Mouse (Mus musculus): ENCODE results near the gene Bex6. TPM values are rescaled to one million over a fixed set of nuclear protein-coding genes. Genes with fewer than 3 reads are reported as not detected.

Gene Bex6
- total RNA-seq, 1 experiment from 2014 or later = not detected

- no peak for DNase-seq
These were observed 5.2 kb upstream of the Bex6 start for GRCm38 (mm10) chr16:32174340-32175005.

GRCm38 (mm10) chr16:32175029-32175428 lies 4.6 kb upstream of the Bex6 start:
- DNase-seq = no peak

GRCm38 (mm10) chr16:32176896-32177686 lies 2.5 kb upstream of the Bex6 start:
- no peak for DNase-seq

GRCm38 (mm10) chr16:32186056-32186455 lies 6.4 kb downstream of the Bex6 start:
- no peak for DNase-seq

GRCm38 (mm10) chr16:32189109-32189508 lies 9.5 kb downstream of the Bex6 start:
- DNase-seq = no peak

GRCm38 (mm10) chr16:32190011-32190441 lies 10.4 kb downstream of the Bex6 start:
- DNase-seq = no peak

- peak; percentile 28 for DNase-seq
These were observed 20.8 kb downstream of the Bex6 start for GRCm38 (mm10) chr16:32200256-32201003.

- no peak for DNase-seq
These were observed 21.3 kb downstream of the Bex6 start for GRCm38 (mm10) chr16:32201004-32201325.

- peak; percentile 78 for DNase-seq
These were observed 23.1 kb downstream of the Bex6 start for GRCm38 (mm10) chr16:32202681-32203080.

- DNase-seq = peak; percentile 31
These were observed 25.3 kb downstream of the Bex6 start for GRCm38 (mm10) chr16:32204902-32205301.

- no peak for DNase-seq
These were observed 34.5 kb downstream of the Bex6 start for GRCm38 (mm10) chr16:32214156-32214555.

GRCm38 (mm10) chr16:32214804-32215576 lies 35.4 kb downstream of the Bex6 start:
- no peak for DNase-seq

GRCm38 (mm10) chr16:32221803-32222202 lies 42.2 kb downstream of the Bex6 start:
- DNase-seq = no peak

GRCm38 (mm10) chr16:32222399-32222798 lies 42.8 kb downstream of the Bex6 start:
- no peak for DNase-seq

- peak; percentile 45 for DNase-seq
These were observed 52.4 kb downstream of the Bex6 start for GRCm38 (mm10) chr16:32232050-32232449.

Other genes starting within 250 kb of the Bex6 start
- not detected in 2 replicates for gene Pigz, start 246.0 kb upstream of the Bex6 start, total RNA-seq (2021)
- gene 0610012G03Rik, start 231.3 kb upstream of the Bex6 start, total RNA-seq (2021) = 38.6 and 41.3 TPM in 2 replicates
- 58.4 and 69.3 TPM in 2 replicates for gene Ncbp2, start 231.3 kb upstream of the Bex6 start, total RNA-seq (2021)
- 23.2 and 24.0 TPM in 2 replicates for gene Senp5, start 176.5 kb upstream of the Bex6 start, total RNA-seq (2021)
- gene Pak2, start 100.5 kb upstream of the Bex6 start, total RNA-seq (2021) = 57.0 and 59.5 TPM in 2 replicates
- 29.8 and 33.6 TPM in 2 replicates for gene Pigx, start 80.1 kb upstream of the Bex6 start, total RNA-seq (2021)
- 13.5 and 15.7 TPM in 2 replicates for gene Cep19, start 80.0 kb upstream of the Bex6 start, total RNA-seq (2021)
- 6.1 and 8.9 TPM in 2 replicates for gene Nrros, start 14.2 kb upstream of the Bex6 start, total RNA-seq (2021)
- gene Fbxo45, start 67.3 kb downstream of the Bex6 start, total RNA-seq (2021) = 19.6 and 22.8 TPM in 2 replicates
- gene Wdr53, start 67.4 kb downstream of the Bex6 start, total RNA-seq (2021) = 15.1 and 16.3 TPM in 2 replicates
- gene Smco1, start 91.6 kb downstream of the Bex6 start, total RNA-seq (2021) = 0.36 TPM in 1 of 2 replicates, not detected in the other
- gene Rnf168, start 97.6 kb downstream of the Bex6 start, total RNA-seq (2021) = 29.1 and 33.9 TPM in 2 replicates
- 40.4 and 77.1 TPM in 2 replicates for gene Ubxn7, start 152.4 kb downstream of the Bex6 start, total RNA-seq (2021)
- gene Tm4sf19, start 220.7 kb downstream of the Bex6 start, total RNA-seq (2021) = not detected in 2 replicates
- 5.3 and 7.7 TPM in 2 replicates for gene Tctex1d2, start 239.9 kb downstream of the Bex6 start, total RNA-seq (2021)